Mouse (Mus musculus) cortical plate, adult 2 months (tissue): Measurements from ENCODE around the gene Aes.

Source experiments
- CTCF ChIP-seq: fragments of 200-500 bp; IDR thresholded peaks from 2 replicates; pipeline ENCODE4 v1.5.1; 2011; ENCODE audit warnings: mild to moderate bottlenecking, control low read depth, low read length; ENCODE audit not compliant: insufficient read depth; ENCODE audit errors: extremely low read depth
- POLR2A ChIP-seq: fragments of 200-500 bp; IDR thresholded peaks from 2 replicates; pipeline ENCODE4 v1.6.1; 2011; ENCODE audit warnings: mild to moderate bottlenecking, low read length, control low read depth; ENCODE audit not compliant: insufficient read depth; ENCODE audit errors: extremely low read depth

DNA sequence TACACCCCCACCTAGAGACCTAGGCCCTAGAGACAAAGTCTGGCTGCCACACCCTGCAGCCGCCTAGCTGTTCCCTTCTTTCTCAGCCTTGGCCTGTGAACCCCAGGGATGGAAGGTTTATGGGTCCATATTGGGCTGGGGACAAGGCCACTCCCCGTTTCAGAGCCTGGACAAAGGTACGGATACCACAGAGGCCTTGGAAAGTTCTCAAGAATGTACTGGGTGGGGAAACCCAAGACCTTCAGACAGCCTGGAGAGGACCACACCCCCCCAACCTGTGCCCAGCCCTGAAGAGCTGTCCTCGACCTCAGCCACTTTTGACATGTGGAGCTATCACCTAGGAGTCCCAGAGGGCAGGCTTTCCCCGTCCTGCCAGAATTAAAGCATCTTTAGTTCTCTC, 10.3 kb upstream of the Aes start:
- TF ChIP-seq POLR2A (no peak), CTCF (no peak)
